Mouse (Mus musculus) embryonic facial prominence, embryonic 14.5 days (tissue): ENCODE data around the gene Rhbdf2. TPM values are rescaled to one million over a fixed set of nuclear protein-coding genes. Genes with fewer than 3 reads are reported as not detected.

ENCODE experiments used
- ATAC-seq: fragments of 200-750 bp; cut with Nextera tagmentation; 2 replicates; pipeline ENCODE4 v1.8.0; 2017; ENCODE audit warnings: low read depth, moderate number of reproducible peaks, moderate TSS enrichment
- DNase-seq: peaks from one replicate; pipeline ENCODE4 v3.0.0-alpha.2; 2015; ENCODE audit warnings: low spot score
- H3K27ac ChIP-seq: fragments of 300-500 bp; sonication (generic); replicated peaks from 2 replicates; pipeline ENCODE4 v1.5.1; 2014; ENCODE audit warnings: low read depth, mild to moderate bottlenecking, low read length, moderate library complexity
- H3K27me3 ChIP-seq: fragments of 300-500 bp; sonication (generic); replicated peaks from 2 replicates; pipeline ENCODE4 v1.6.1; 2014; ENCODE audit warnings: low read length; ENCODE audit not compliant: control insufficient read depth, insufficient read depth
- H3K36me3 ChIP-seq: fragments of 300-500 bp; sonication (generic); 2 replicates; pipeline ENCODE4 v1.6.1; 2014; ENCODE audit warnings: low read length, mixed read lengths; ENCODE audit not compliant: control insufficient read depth, insufficient read depth
- H3K4me1 ChIP-seq: fragments of 300-500 bp; sonication (generic); 2 replicates; pipeline ENCODE4 v1.6.1; 2014; ENCODE audit warnings: antibody characterized with exemption, low read length; ENCODE audit not compliant: control insufficient read depth, insufficient read depth
- H3K4me2 ChIP-seq: fragments of 300-500 bp; sonication (generic); 2 replicates; pipeline ENCODE4 v1.6.1; 2014; ENCODE audit warnings: low read depth, mild to moderate bottlenecking, low read length, moderate library complexity, mixed read lengths
- H3K4me3 ChIP-seq: fragments of 300-500 bp; sonication (generic); 2 replicates; pipeline ENCODE4 v1.5.1; 2014; ENCODE audit warnings: low read depth, mild to moderate bottlenecking, low read length
- H3K9ac ChIP-seq: fragments of 300-500 bp; sonication (generic); 2 replicates; pipeline ENCODE4 v1.6.1; 2014; ENCODE audit warnings: low read depth, mild to moderate bottlenecking, low read length, moderate library complexity, mixed read lengths
- H3K9me3 ChIP-seq: fragments of 300-500 bp; sonication (generic); 2 replicates; pipeline ENCODE4 v1.6.1; 2016; ENCODE audit warnings: low read length; ENCODE audit not compliant: control insufficient read depth
- WGBS: fragments of 180-500 bp; shearing (Covaris S2); extraction: QIAGEN DNeasy Blood & Tissue Kit; methylation state at CpG from one replicate; pipeline ENCODE4 v1.1.7; 2014; 5-methylcytosine and 5-hydroxymethylcytosine counted together
- polyA plus RNA-seq: library from polyadenylated mRNA; unstranded; fragments of >200 nt; fragmentation: Nextera tagmentation; extraction: Ambion mirVana; gene quantifications from 2 replicates; pipeline ENCODE4 v1.2.1, GENCODE M21; 2014

The Rhbdf2 gene
- polyA plus RNA-seq, 1 experiment from 2014 or later, result 3.6 TPM

GRCm38 (mm10) chr11:116666566-116666965 lies 39.7 kb upstream of the Rhbdf2 start:
- H3K9ac ChIP-seq, result no peak overlapping the region
- no peaks in the 10 kb centered on the region; the same call in 1 of the 2 replicates for H3K27me3 ChIP-seq
- no peak overlapping the region for H3K27ac ChIP-seq
- peaks cover 17% of the 10 kb centered on the region for H3K4me1 ChIP-seq
- H3K4me3 ChIP-seq, result no peak overlapping the region
- 71% methylated on average over 9 of the region's 9 CpGs for WGBS
- no peak overlapping the region for H3K4me2 ChIP-seq
- ATAC-seq, result no peak
- DNase-seq, result no peak
- no peaks in the 10 kb centered on the region for H3K36me3 ChIP-seq
- H3K9me3 ChIP-seq, result no peaks in the 10 kb centered on the region

- Histone ChIP-seq H3K9ac (no peak overlapping the region), H3K4me1 (peaks cover 14% of the 10 kb centered on the region)
- WGBS, result 55% methylated on average over 9 of the region's 10 CpGs
Measured at GRCm38 (mm10) chr11:116665289-116665688, 38.5 kb upstream of the Rhbdf2 start.

GRCm38 (mm10) chr11:116661948-116662377 lies 35.1 kb upstream of the Rhbdf2 start:
- Histone ChIP-seq H3K9ac (peak overlapping the region; percentile 23; the same call in 1 of the 2 replicates), H3K27me3 (no peaks in the 10 kb centered on the region), H3K36me3 (no peaks in the 10 kb centered on the region), H3K27ac (0 out of 2 replicates have a peak overlapping the region, but pooled peaks have one; percentile 17), H3K9me3 (no peaks in the 10 kb centered on the region), H3K4me3 (no peak overlapping the region), H3K4me1 (peaks cover 21% of the 10 kb centered on the region), H3K4me2 (no peak overlapping the region)
- ATAC-seq (no peak), DNase-seq (no peak)
- 57% methylated on average over 5 of the region's 8 CpGs for WGBS

More at GRCm38 (mm10) chr11:116665289-116665688, 38.5 kb upstream of the Rhbdf2 start:
- H3K4me3 ChIP-seq, result no peak overlapping the region
- no peaks in the 10 kb centered on the region for H3K9me3 ChIP-seq
- no peaks in the 10 kb centered on the region for H3K36me3 ChIP-seq
- no peak overlapping the region for H3K4me2 ChIP-seq
- ATAC-seq (no peak), DNase-seq (no peak)
- no peak overlapping the region for H3K27ac ChIP-seq
- H3K27me3 ChIP-seq, result no peaks in the 10 kb centered on the region; the same call in 1 of the 2 replicates

GRCm38 (mm10) chr11:116661291-116661947 lies 34.6 kb upstream of the Rhbdf2 start:
- H3K9me3 ChIP-seq, result no peaks in the 10 kb centered on the region
- no peaks in the 10 kb centered on the region for H3K27me3 ChIP-seq
- DNase-seq (peak; percentile 56), ATAC-seq (no peak; the same call in 1 of the 2 replicates)
- 21% methylated on average over 11 of the region's 13 CpGs for WGBS
- H3K4me3 ChIP-seq, result no peak overlapping the region
- H3K36me3 ChIP-seq, result no peaks in the 10 kb centered on the region
- H3K27ac ChIP-seq, result peak overlapping the region; percentile 17; the same call in 1 of the 2 replicates
- 0 out of 2 replicates have a peak overlapping the region, but pooled peaks have one; percentile 35 for H3K9ac ChIP-seq
- no peak overlapping the region; the same call in 1 of the 2 replicates for H3K4me2 ChIP-seq
- peaks cover 21% of the 10 kb centered on the region for H3K4me1 ChIP-seq

- no peaks in the 10 kb centered on the region for H3K9me3 ChIP-seq
- DNase-seq (no peak), ATAC-seq (no peak)
- H3K27ac ChIP-seq, result no peak overlapping the region
- H3K4me3 ChIP-seq, result no peak overlapping the region
- no peak overlapping the region for H3K9ac ChIP-seq
- no peaks in the 10 kb centered on the region for H3K27me3 ChIP-seq
- 66% methylated on average over 9 of the region's 9 CpGs for WGBS
- H3K4me1 ChIP-seq, result peaks cover 21% of the 10 kb centered on the region
- no peaks in the 10 kb centered on the region for H3K36me3 ChIP-seq
- no peak overlapping the region for H3K4me2 ChIP-seq
Measured at GRCm38 (mm10) chr11:116660181-116660580, 33.4 kb upstream of the Rhbdf2 start.

GRCm38 (mm10) chr11:116659027-116659621 lies 32.3 kb upstream of the Rhbdf2 start:
- DNase-seq (no peak), ATAC-seq (no peak)
- Histone ChIP-seq H3K4me1 (peaks cover 21% of the 10 kb centered on the region), H3K4me3 (no peak overlapping the region), H3K27ac (no peak overlapping the region), H3K36me3 (no peaks in the 10 kb centered on the region), H3K4me2 (no peak overlapping the region), H3K9ac (no peak overlapping the region), H3K27me3 (peaks cover 6% of the 10 kb centered on the region), H3K9me3 (no peaks in the 10 kb centered on the region)
- WGBS, result 68% methylated on average over 15 of the region's 15 CpGs

- Histone ChIP-seq H3K9ac (0 out of 2 replicates have a peak overlapping the region, but pooled peaks have one; percentile 26), H3K4me3 (no peak overlapping the region; the same call in 1 of the 2 replicates)
Measured at GRCm38 (mm10) chr11:116658238-116658637, 31.4 kb upstream of the Rhbdf2 start.

GRCm38 (mm10) chr11:116657311-116658223 lies 30.7 kb upstream of the Rhbdf2 start:
- 11% methylated on average over 22 of the region's 22 CpGs for WGBS
- peak overlapping the region; percentile 54 for H3K9ac ChIP-seq
- peak; percentile 98 for DNase-seq
- H3K4me1 ChIP-seq, result peaks cover 27% of the 10 kb centered on the region
- ATAC-seq, result peak; percentile 93
- peak overlapping the region; percentile 56 for H3K4me2 ChIP-seq
- H3K27me3 ChIP-seq, result peaks cover 21% of the 10 kb centered on the region
- H3K27ac ChIP-seq, result peak overlapping the region; percentile 78
- peak overlapping the region; percentile 35 for H3K4me3 ChIP-seq
- no peaks in the 10 kb centered on the region for H3K36me3 ChIP-seq
- H3K9me3 ChIP-seq, result no peaks in the 10 kb centered on the region

More at GRCm38 (mm10) chr11:116658238-116658637, 31.4 kb upstream of the Rhbdf2 start:
- H3K27me3 ChIP-seq, result peaks cover 14% of the 10 kb centered on the region
- no peaks in the 10 kb centered on the region for H3K36me3 ChIP-seq
- peaks cover 24% of the 10 kb centered on the region for H3K4me1 ChIP-seq
- 0 out of 2 replicates have a peak, but pooled peaks have one; percentile 13 for ATAC-seq
- DNase-seq, result peak; percentile 62
- 57% methylated on average over 10 of the region's 10 CpGs for WGBS
- H3K9me3 ChIP-seq, result no peaks in the 10 kb centered on the region
- peak overlapping the region; percentile 56 for H3K4me2 ChIP-seq
- peak overlapping the region; percentile 73 for H3K27ac ChIP-seq
